Mouse (Mus musculus) right cerebral cortex, adult 2 months (tissue): Measurements from ENCODE around the gene Eng.

Source experiments
- DNase-seq, 2 experiments: peaks; one replicate each; pipeline ENCODE4 v3.0.0; 2021 to 2022; ENCODE audit warnings: low spot score in 2 of 2

The Eng gene

GRCm38 (mm10) chr2:32621517-32621859 lies 24.9 kb upstream of the Eng start, which contains the start of gene Ak1:
Ak1 (plus strand) TSS chr2:32621758.
- no peak for DNase-seq

GRCm38 (mm10) chr2:32624111-32624748 lies 22.2 kb upstream of the Eng start:
- no peak for DNase-seq

GRCm38 (mm10) chr2:32625212-32625872 lies 21.1 kb upstream of the Eng start:
- DNase-seq, result peak; percentile 90 to 91

- peak; percentile 65 to 71 for DNase-seq
Measured at GRCm38 (mm10) chr2:32625873-32626694, 20.3 kb upstream of the Eng start.

GRCm38 (mm10) chr2:32627266-32628043 lies 18.9 kb upstream of the Eng start:
- no peak for DNase-seq

- no peak for DNase-seq
Measured at GRCm38 (mm10) chr2:32628044-32628550, 18.3 kb upstream of the Eng start.

- peak; percentile 54 to 77 for DNase-seq
Measured at GRCm38 (mm10) chr2:32628729-32629128, 17.7 kb upstream of the Eng start.

GRCm38 (mm10) chr2:32629276-32629976 lies 17.0 kb upstream of the Eng start:
- peak; percentile 44 to 55 for DNase-seq

- no peak for DNase-seq
Measured at GRCm38 (mm10) chr2:32630036-32630435, 16.4 kb upstream of the Eng start.

GRCm38 (mm10) chr2:32631046-32631445 lies 15.3 kb upstream of the Eng start:
- no peak for DNase-seq

- DNase-seq, result peak; percentile 84 to 89
Measured at GRCm38 (mm10) chr2:32631737-32632394, 14.5 kb upstream of the Eng start.

- DNase-seq, result no peak
Measured at GRCm38 (mm10) chr2:32633660-32634059, 12.7 kb upstream of the Eng start.

GRCm38 (mm10) chr2:32634277-32635105 lies 11.9 kb upstream of the Eng start:
- DNase-seq, result no peak

GRCm38 (mm10) chr2:32636617-32637016 lies 9.8 kb upstream of the Eng start:
- DNase-seq, result no peak

- DNase-seq, result no peak
Measured at GRCm38 (mm10) chr2:32637778-32638281, 8.6 kb upstream of the Eng start.

GRCm38 (mm10) chr2:32639632-32640031 lies 6.8 kb upstream of the Eng start:
- DNase-seq, result no peak

GRCm38 (mm10) chr2:32640550-32641051 lies 5.8 kb upstream of the Eng start:
- DNase-seq, result no peak

- DNase-seq, result no peak
Measured at GRCm38 (mm10) chr2:32641810-32642209, 4.6 kb upstream of the Eng start.

GRCm38 (mm10) chr2:32642813-32643212 lies 3.6 kb upstream of the Eng start:
- DNase-seq, result no peak
